Mouse (Mus musculus): ENCODE measurements around the gene Ankrd52.

Ankrd52 gene

GRCm38 (mm10) chr10:128369599-128369998 is 7.3 kb upstream of the Ankrd52 start:
- no peak for DNase-seq (ENCODE audit: low spot score)

- DNase-seq (ENCODE audit: low spot score), result no peak
Observed at GRCm38 (mm10) chr10:128370021-128370420, 6.9 kb upstream of the Ankrd52 start.

GRCm38 (mm10) chr10:128370601-128371000 is 6.3 kb upstream of the Ankrd52 start:
- DNase-seq (ENCODE audit: low spot score), result no peak

GRCm38 (mm10) chr10:128372142-128372541 is 4.8 kb upstream of the Ankrd52 start:
- DNase-seq (ENCODE audit: low spot score), result no peak

- no peak for DNase-seq (ENCODE audit: low spot score)
Observed at GRCm38 (mm10) chr10:128372989-128373748, 3.7 kb upstream of the Ankrd52 start.

- DNase-seq (ENCODE audit: low spot score), result no peak
Observed at GRCm38 (mm10) chr10:128374393-128374792, 2.5 kb upstream of the Ankrd52 start.

GRCm38 (mm10) chr10:128376099-128376454 is 838 bp upstream of the Ankrd52 start:
- DNase-seq (ENCODE audit: low spot score), result no peak

GRCm38 (mm10) chr10:128377222-128377939 is 466 bp downstream of the Ankrd52 start:
- no peak for DNase-seq (ENCODE audit: low spot score)

GRCm38 (mm10) chr10:128377940-128378448 is 1.1 kb downstream of the Ankrd52 start:
- no peak for DNase-seq (ENCODE audit: low spot score)

- DNase-seq (ENCODE audit: low spot score), result no peak
Observed at GRCm38 (mm10) chr10:128378462-128378861, 1.5 kb downstream of the Ankrd52 start.

- DNase-seq (ENCODE audit: low spot score), result no peak
Observed at GRCm38 (mm10) chr10:128379260-128379659, 2.3 kb downstream of the Ankrd52 start.

GRCm38 (mm10) chr10:128380565-128380964 is 3.6 kb downstream of the Ankrd52 start:
- no peak for DNase-seq (ENCODE audit: low spot score)

GRCm38 (mm10) chr10:128382482-128382881 is 5.6 kb downstream of the Ankrd52 start:
- no peak for DNase-seq (ENCODE audit: low spot score)

GRCm38 (mm10) chr10:128385902-128386301 is 9.0 kb downstream of the Ankrd52 start:
- no peak for DNase-seq (ENCODE audit: low spot score)

- DNase-seq (ENCODE audit: low spot score), result no peak
Observed at GRCm38 (mm10) chr10:128388941-128389340, 12.0 kb downstream of the Ankrd52 start.

- no peak for DNase-seq (ENCODE audit: low spot score)
Observed at GRCm38 (mm10) chr10:128389570-128389969, 12.7 kb downstream of the Ankrd52 start.

GRCm38 (mm10) chr10:128390366-128390765 is 13.5 kb downstream of the Ankrd52 start:
- DNase-seq (ENCODE audit: low spot score), result no peak

- no peak for DNase-seq (ENCODE audit: low spot score)
Observed at GRCm38 (mm10) chr10:128391850-128392249, 14.9 kb downstream of the Ankrd52 start.

GRCm38 (mm10) chr10:128396017-128396673 is 19.2 kb downstream of the Ankrd52 start:
- DNase-seq (ENCODE audit: low spot score), result no peak

- no peak for DNase-seq (ENCODE audit: low spot score)
Observed at GRCm38 (mm10) chr10:128396716-128397264, 19.9 kb downstream of the Ankrd52 start.

- DNase-seq (ENCODE audit: low spot score), result no peak
Observed at GRCm38 (mm10) chr10:128397466-128397865, 20.6 kb downstream of the Ankrd52 start.

GRCm38 (mm10) chr10:128400338-128400737 is 23.4 kb downstream of the Ankrd52 start:
- no peak for DNase-seq (ENCODE audit: low spot score)
